Mouse (Mus musculus) midbrain, embryonic 14.5 days (tissue): ENCODE data around the gene Parp14. TPM values are rescaled to one million over a fixed set of nuclear protein-coding genes. Genes with fewer than 3 reads are reported as not detected.

Experiments used
- ATAC-seq: fragments of 200-750 bp; cut with Nextera tagmentation; 2 replicates; pipeline ENCODE4 v1.8.0; 2017; ENCODE audit warnings: moderate number of reproducible peaks, moderate library complexity; ENCODE audit not compliant: low FRiP score, low TSS enrichment
- DNase-seq: peaks from one replicate; pipeline ENCODE4 v3.0.0-alpha.2; 2015
- H3K27ac ChIP-seq: fragments of 300-500 bp; sonication (generic); replicated peaks from 2 replicates; pipeline ENCODE4 v1.5.1; 2014; ENCODE audit warnings: mild to moderate bottlenecking, low read depth, low read length, moderate library complexity
- H3K27me3 ChIP-seq: fragments of 300-500 bp; sonication (generic); 2 replicates; pipeline ENCODE4 v1.6.1; 2014; ENCODE audit warnings: low read length, control low read depth, mixed read lengths; ENCODE audit not compliant: control insufficient read depth, insufficient read depth
- H3K36me3 ChIP-seq: fragments of 300-500 bp; sonication (generic); 2 replicates; pipeline ENCODE4 v1.6.1; 2014; ENCODE audit warnings: low read length, control low read depth; ENCODE audit not compliant: control insufficient read depth, insufficient read depth
- H3K4me1 ChIP-seq: fragments of 300-500 bp; sonication (generic); 2 replicates; pipeline ENCODE4 v1.6.1; 2014; ENCODE audit warnings: mild to moderate bottlenecking, antibody characterized with exemption, low read length, control low read depth; ENCODE audit not compliant: control insufficient read depth, insufficient read depth
- H3K4me2 ChIP-seq: fragments of 300-500 bp; sonication (generic); 2 replicates; pipeline ENCODE4 v1.6.1; 2014; ENCODE audit warnings: mild to moderate bottlenecking, low read length, moderate library complexity
- H3K4me3 ChIP-seq: fragments of 300-500 bp; sonication (generic); replicated peaks from 2 replicates; pipeline ENCODE4 v1.5.1; 2014; ENCODE audit warnings: low read depth, low read length
- H3K9ac ChIP-seq: fragments of 300-500 bp; sonication (generic); replicated peaks from 2 replicates; pipeline ENCODE4 v1.6.1; 2014; ENCODE audit warnings: mild to moderate bottlenecking, low read length, moderate library complexity
- H3K9me3 ChIP-seq: fragments of 300-500 bp; sonication (generic); 2 replicates; pipeline ENCODE4 v1.6.1; 2016; ENCODE audit warnings: low read length, control low read depth, mixed read lengths; ENCODE audit not compliant: control insufficient read depth
- WGBS: fragments of 180-500 bp; shearing (Covaris S2); extraction: QIAGEN DNeasy Blood & Tissue Kit; methylation state at CpG from one replicate; pipeline ENCODE4 v1.1.7; 2014; 5-methylcytosine and 5-hydroxymethylcytosine counted together
- polyA plus RNA-seq: library from polyadenylated mRNA; unstranded; fragments of >200 nt; fragmentation: Nextera tagmentation; extraction: Ambion mirVana; gene quantifications from 2 replicates; pipeline ENCODE4 v1.2.1, GENCODE M21; 2014

Parp14 gene
- polyA plus RNA-seq, 1 experiment from 2014 or later, result 0.62 TPM

GRCm38 (mm10) chr16:35808838-35809237, 62.5 kb downstream of the Parp14 start:
- H3K36me3 ChIP-seq, result 0 out of 2 replicates have a peak, but pooled peaks cover 4% of the 10 kb centered on the region
- WGBS, result 98% methylated on average over 2 of the region's 2 CpGs
- DNase-seq (no peak), ATAC-seq (no peak)
- H3K9me3 ChIP-seq, result no peaks in the 10 kb centered on the region
- H3K4me1 ChIP-seq, result no peaks in the 10 kb centered on the region
- no peak overlapping the region for H3K27ac ChIP-seq
- no peak overlapping the region for H3K4me3 ChIP-seq
- H3K27me3 ChIP-seq, result no peaks in the 10 kb centered on the region
- H3K4me2 ChIP-seq, result no peak overlapping the region
- no peak overlapping the region for H3K9ac ChIP-seq

- no peak for ATAC-seq
- WGBS, result 40% methylated on average over 4 of the region's 4 CpGs
These were observed 63.7 kb downstream of the Parp14 start for GRCm38 (mm10) chr16:35807663-35807992.

GRCm38 (mm10) chr16:35806973-35807662, 64.2 kb downstream of the Parp14 start:
- WGBS, result 64% methylated on average over 6 of the region's 6 CpGs
- Histone ChIP-seq H3K36me3 (peaks cover 6% of the 10 kb centered on the region; the same call in 1 of the 2 replicates), H3K4me1 (no peaks in the 10 kb centered on the region), H3K27ac (no peak overlapping the region), H3K9me3 (no peaks in the 10 kb centered on the region), H3K4me3 (no peak overlapping the region), H3K27me3 (no peaks in the 10 kb centered on the region), H3K4me2 (no peak overlapping the region), H3K9ac (no peak overlapping the region)
- ATAC-seq (no peak), DNase-seq (no peak)

More at GRCm38 (mm10) chr16:35807663-35807992, 63.7 kb downstream of the Parp14 start:
- Histone ChIP-seq H3K9me3 (no peaks in the 10 kb centered on the region), H3K36me3 (0 out of 2 replicates have a peak, but pooled peaks cover 3% of the 10 kb centered on the region), H3K27ac (no peak overlapping the region), H3K4me1 (no peaks in the 10 kb centered on the region), H3K27me3 (no peaks in the 10 kb centered on the region), H3K9ac (no peak overlapping the region), H3K4me3 (no peak overlapping the region), H3K4me2 (no peak overlapping the region)
- peak; percentile 24 for DNase-seq

- Histone ChIP-seq H3K4me2 (no peak overlapping the region), H3K4me1 (no peaks in the 10 kb centered on the region), H3K4me3 (no peak overlapping the region), H3K27me3 (no peaks in the 10 kb centered on the region), H3K9ac (no peak overlapping the region), H3K9me3 (no peaks in the 10 kb centered on the region), H3K27ac (no peak overlapping the region), H3K36me3 (peaks cover 6% of the 10 kb centered on the region; the same call in 1 of the 2 replicates)
- WGBS, result 94% methylated on average over 4 of the region's 4 CpGs
- no peak for ATAC-seq
- DNase-seq, result no peak
These were observed 67.6 kb downstream of the Parp14 start for GRCm38 (mm10) chr16:35803723-35804122.

GRCm38 (mm10) chr16:35802163-35802562, 69.2 kb downstream of the Parp14 start:
- no peak overlapping the region for H3K4me3 ChIP-seq
- H3K4me1 ChIP-seq, result no peaks in the 10 kb centered on the region
- DNase-seq (no peak), ATAC-seq (no peak)
- no peak overlapping the region for H3K4me2 ChIP-seq
- H3K27me3 ChIP-seq, result no peaks in the 10 kb centered on the region
- H3K9me3 ChIP-seq, result no peaks in the 10 kb centered on the region
- peaks cover 6% of the 10 kb centered on the region; the same call in 1 of the 2 replicates for H3K36me3 ChIP-seq
- H3K27ac ChIP-seq, result no peak overlapping the region
- no peak overlapping the region for H3K9ac ChIP-seq
- WGBS, result 92% methylated on average over 7 of the region's 7 CpGs

- 70% methylated on average over 6 of the region's 6 CpGs for WGBS
- no peak for DNase-seq
- no peak overlapping the region for H3K27ac ChIP-seq
These were observed 79.3 kb downstream of the Parp14 start for GRCm38 (mm10) chr16:35791962-35792521.

GRCm38 (mm10) chr16:35788330-35788729, 83.0 kb downstream of the Parp14 start:
- 91% methylated on average over 6 of the region's 6 CpGs for WGBS
- Histone ChIP-seq H3K4me2 (no peak overlapping the region), H3K4me3 (no peak overlapping the region), H3K27ac (no peak overlapping the region), H3K9me3 (no peaks in the 10 kb centered on the region), H3K27me3 (no peaks in the 10 kb centered on the region), H3K4me1 (no peaks in the 10 kb centered on the region; the same call in 1 of the 2 replicates), H3K36me3 (peaks cover 11% of the 10 kb centered on the region; the same call in 1 of the 2 replicates), H3K9ac (no peak overlapping the region)
- no peak for ATAC-seq
- DNase-seq, result no peak

More at GRCm38 (mm10) chr16:35791962-35792521, 79.3 kb downstream of the Parp14 start:
- Histone ChIP-seq H3K9me3 (no peaks in the 10 kb centered on the region), H3K9ac (no peak overlapping the region), H3K27me3 (no peaks in the 10 kb centered on the region), H3K36me3 (peaks cover 11% of the 10 kb centered on the region; the same call in 1 of the 2 replicates), H3K4me2 (no peak overlapping the region), H3K4me3 (no peak overlapping the region), H3K4me1 (no peaks in the 10 kb centered on the region; the same call in 1 of the 2 replicates)
- no peak for ATAC-seq

- Histone ChIP-seq H3K9ac (no peak overlapping the region), H3K4me1 (no peaks in the 10 kb centered on the region; the same call in 1 of the 2 replicates), H3K27ac (no peak overlapping the region), H3K36me3 (peaks cover 11% of the 10 kb centered on the region; the same call in 1 of the 2 replicates), H3K4me3 (no peak overlapping the region), H3K4me2 (no peak overlapping the region), H3K9me3 (no peaks in the 10 kb centered on the region), H3K27me3 (no peaks in the 10 kb centered on the region)
- ATAC-seq (no peak), DNase-seq (peak; percentile 33)
- WGBS, result 51% methylated on average over 8 of the region's 8 CpGs
These were observed 83.7 kb downstream of the Parp14 start for GRCm38 (mm10) chr16:35787568-35788189.
